Mouse (Mus musculus) cerebellum, adult 2 months (tissue): ENCODE measurements around the gene Cdk1. TPM values are rescaled to one million over a fixed set of nuclear protein-coding genes. Genes with fewer than 3 reads are reported as not detected.

Experiments used
- DNase-seq, 2 experiments: peaks; one replicate each; pipeline ENCODE4 v3.0.0; 2021
- H3K27ac ChIP-seq: fragments of 200-500 bp; 2 replicates; pipeline ENCODE4 v1.5.1; 2012; ENCODE audit warnings: low read length, control low read depth, inconsistent platforms; ENCODE audit not compliant: insufficient read depth
- H3K27me3 ChIP-seq: fragments of 200-500 bp; 2 replicates; pipeline ENCODE4 v1.6.1; 2012; ENCODE audit warnings: inconsistent platforms, mild to moderate bottlenecking, low read length, moderate library complexity; ENCODE audit not compliant: control insufficient read depth, insufficient read depth
- H3K4me1 ChIP-seq: fragments of 200-500 bp; 2 replicates; pipeline ENCODE4 v1.6.1; 2011; ENCODE audit warnings: low read length; ENCODE audit not compliant: control insufficient read depth, insufficient read depth
- H3K4me3 ChIP-seq: fragments of 200-500 bp; replicated peaks from 2 replicates; pipeline ENCODE3; 2011; ENCODE audit warnings: mild to moderate bottlenecking, low read depth, low read length, control low read depth; ENCODE audit not compliant: insufficient read depth
- CTCF ChIP-seq: fragments of 200-500 bp; IDR thresholded peaks from 2 replicates; pipeline ENCODE4 v1.5.1; 2011; ENCODE audit warnings: low read depth, mild to moderate bottlenecking, control low read depth, low read length, moderate library complexity, borderline replicate concordance; ENCODE audit not compliant: insufficient read depth
- POLR2A ChIP-seq: fragments of 200-500 bp; IDR thresholded peaks from 2 replicates; pipeline ENCODE4 v1.6.1; 2011; ENCODE audit warnings: low read length, control low read depth, borderline replicate concordance; ENCODE audit not compliant: insufficient read depth
- WGBS: fragments of 180-500 bp; shearing (Covaris S2); methylation state at CpG from one replicate; pipeline ENCODE4 v1.1.7; 2018; 5-methylcytosine and 5-hydroxymethylcytosine counted together
- polyA plus RNA-seq: library from polyadenylated mRNA; depleted of rRNA; stranded (reverse); fragments of >200 nt; gene quantifications from 2 replicates; pipeline ENCODE4 v1.2.3, GENCODE M21; 2012

The Cdk1 gene
- polyA plus RNA-seq, 1 experiment = 1.6 TPM

DNA sequence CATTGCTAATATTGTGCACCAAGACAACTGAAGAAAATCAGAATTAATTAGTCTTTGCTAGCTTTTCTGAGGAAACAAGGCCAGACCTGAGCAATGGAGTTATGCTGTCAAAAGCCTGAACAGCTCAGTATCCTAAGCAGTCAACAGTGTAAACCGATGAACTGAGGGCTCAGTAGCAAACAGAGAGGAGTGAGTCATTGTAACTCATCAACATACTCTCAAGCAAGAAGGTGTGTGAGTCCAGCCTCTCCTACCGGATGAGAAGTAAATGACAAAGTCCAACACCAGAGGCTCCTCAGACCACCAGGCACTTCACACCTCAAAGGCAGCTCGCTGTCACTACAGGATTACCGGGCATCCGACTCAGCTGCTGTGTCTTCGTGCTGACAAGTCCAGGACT lies 12.7 kb downstream of the Cdk1 start:
- Histone ChIP-seq H3K4me3 (no peak overlapping the region), H3K27ac (no peak overlapping the region), H3K27me3 (no peaks in the 10 kb centered on the region), H3K4me1 (no peaks in the 10 kb centered on the region)
- no peak for DNase-seq
- TF ChIP-seq CTCF = no peak
- TF ChIP-seq POLR2A = no peak
- WGBS = 93% methylated on average over 6 of the region's 6 CpGs

DNA sequence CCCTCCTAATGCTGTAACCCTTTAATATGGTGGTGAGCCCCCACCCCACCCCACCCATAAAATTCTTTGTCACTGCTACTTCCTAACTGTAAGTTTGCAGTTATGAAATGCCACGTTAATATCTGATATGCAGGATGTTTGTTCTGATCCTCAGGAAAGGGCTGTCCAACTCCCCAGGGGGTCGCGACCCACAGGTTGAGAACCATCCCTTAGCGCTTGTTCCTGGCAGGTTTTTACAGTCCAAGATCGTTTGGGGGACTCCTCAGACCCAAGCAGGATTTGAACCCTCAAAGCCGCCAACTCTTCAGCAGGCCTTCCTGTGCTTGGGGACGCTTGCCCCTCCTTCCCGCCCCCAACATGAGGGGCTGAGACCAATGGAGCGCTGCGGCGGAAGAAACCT lies 16.5 kb downstream of the Cdk1 start:
- Histone ChIP-seq H3K4me3 (no peak overlapping the region), H3K27ac (no peak overlapping the region), H3K4me1 (no peaks in the 10 kb centered on the region), H3K27me3 (no peaks in the 10 kb centered on the region)
- TF ChIP-seq POLR2A = no peak
- TF ChIP-seq CTCF = no peak
- WGBS = 90% methylated on average over 11 of the region's 11 CpGs
- no peak for DNase-seq

DNA sequence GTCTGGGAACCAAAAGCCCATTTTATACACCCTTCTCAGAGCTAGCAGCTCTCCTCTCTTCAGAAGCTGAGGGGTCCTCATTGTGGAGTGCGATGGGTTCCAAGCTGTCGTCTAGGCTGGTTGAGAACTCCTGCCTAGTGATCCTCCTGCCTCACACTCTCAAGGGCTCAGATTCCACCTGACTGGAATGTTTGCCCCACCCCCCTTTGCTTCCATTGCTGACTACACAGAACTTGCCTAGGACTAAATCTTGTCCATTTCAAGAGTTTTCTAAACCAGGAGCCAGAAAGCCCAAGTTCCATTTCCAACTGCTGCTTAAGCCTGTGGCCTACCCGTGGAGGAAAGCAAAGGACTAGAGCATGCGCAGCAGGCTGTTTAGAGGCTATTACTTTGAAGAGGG lies 17.1 kb downstream of the Cdk1 start:
- Histone ChIP-seq H3K27me3 (no peaks in the 10 kb centered on the region), H3K27ac (no peak overlapping the region), H3K4me3 (no peak overlapping the region), H3K4me1 (no peaks in the 10 kb centered on the region)
- TF ChIP-seq POLR2A = no peak
- no peak for TF ChIP-seq CTCF
- no peak for DNase-seq
- WGBS = 84% methylated on average over 4 of the region's 4 CpGs

DNA sequence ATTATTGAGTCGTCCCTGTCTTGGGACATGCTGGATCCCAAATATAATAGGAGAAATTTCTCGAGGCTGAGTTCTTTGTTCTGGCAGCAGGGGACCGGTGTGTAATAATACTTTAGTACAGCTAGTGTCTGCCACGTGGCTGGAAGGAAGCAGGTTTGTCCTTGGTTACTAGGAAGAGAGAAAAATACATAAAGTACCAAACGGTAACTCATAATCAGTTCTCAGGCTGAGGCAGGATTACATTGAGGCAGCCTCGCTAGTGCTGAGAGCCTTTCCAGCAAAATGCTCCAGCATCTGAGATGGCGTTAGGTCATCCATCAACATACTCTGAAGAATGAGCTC lies 17.6 kb downstream of the Cdk1 start:
- H3K27me3 ChIP-seq = no peaks in the 10 kb centered on the region
- no peak for DNase-seq
- H3K4me1 ChIP-seq = no peaks in the 10 kb centered on the region
- no peak overlapping the region for H3K27ac ChIP-seq
- TF ChIP-seq POLR2A (no peak), CTCF (no peak)
- WGBS = 43% methylated on average over 7 of the region's 7 CpGs
- no peak overlapping the region for H3K4me3 ChIP-seq

DNA sequence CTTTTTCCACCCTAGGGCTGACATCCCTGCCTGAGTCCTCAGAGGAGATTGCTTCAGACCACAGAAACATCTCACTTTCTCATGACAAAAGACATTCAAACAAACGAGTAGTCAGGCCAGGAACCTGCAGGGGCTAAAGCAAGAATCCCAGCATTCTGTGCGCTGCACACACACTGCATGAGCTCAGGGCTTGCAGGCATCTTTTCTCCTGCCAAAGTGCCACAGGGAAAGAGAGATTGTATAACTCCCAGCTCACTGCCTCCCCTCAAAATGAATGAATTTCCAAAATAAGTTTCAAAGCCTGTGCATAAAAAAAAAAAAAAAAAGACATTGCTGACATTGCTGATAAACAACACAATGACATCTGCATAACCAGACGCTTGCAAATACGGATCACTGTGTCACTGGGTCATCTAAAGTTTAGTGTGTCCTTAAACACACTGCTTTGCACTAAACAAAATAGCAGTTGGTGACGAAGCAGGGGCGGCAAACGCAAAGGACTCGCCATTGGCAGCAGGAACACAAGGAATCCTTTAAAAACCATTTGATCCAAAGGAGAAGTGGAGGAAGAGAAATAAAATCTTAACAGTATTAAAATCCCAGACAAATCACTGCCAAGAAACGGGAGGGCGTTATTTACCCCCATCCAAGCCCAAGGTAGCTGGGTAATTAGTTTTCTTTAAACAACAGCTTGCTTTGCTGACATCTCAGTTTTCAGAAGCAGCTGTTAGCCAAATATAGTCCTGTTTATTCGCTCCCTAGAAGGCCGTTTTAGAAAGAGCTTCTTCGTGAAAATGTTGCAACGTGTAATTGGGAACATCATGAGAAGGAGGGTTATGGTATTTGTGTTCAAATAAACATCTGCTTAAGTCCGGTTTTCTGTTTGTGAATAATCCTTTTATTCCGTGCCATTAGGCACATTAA lies 18.2 kb downstream of the Cdk1 start:
- TF ChIP-seq CTCF (no peak), POLR2A (no peak)
- Histone ChIP-seq H3K4me1 (no peaks in the 10 kb centered on the region), H3K27me3 (no peaks in the 10 kb centered on the region), H3K4me3 (no peak overlapping the region), H3K27ac (no peak overlapping the region)
- WGBS = 56% methylated on average over 16 of the region's 16 CpGs
- DNase-seq = no peak

DNA sequence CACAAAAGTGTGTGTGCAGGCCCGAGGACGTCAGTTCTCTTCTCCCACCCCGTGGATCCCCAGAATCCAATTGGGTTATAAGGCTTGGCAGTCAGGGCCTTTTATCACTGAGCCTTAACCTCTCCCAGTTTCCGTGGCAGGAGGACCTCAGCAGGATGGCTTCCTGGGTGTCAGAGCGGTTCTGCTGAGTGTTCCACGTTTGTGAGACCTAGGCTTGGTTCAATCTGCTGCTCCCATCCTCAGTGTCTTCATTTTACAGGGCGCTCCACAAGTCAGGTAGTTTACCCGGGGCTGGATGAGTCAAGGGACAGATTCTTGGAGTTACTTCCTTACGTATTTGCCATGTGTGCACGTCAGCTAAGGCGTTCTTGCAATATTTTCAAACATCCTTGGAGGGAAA lies 19.5 kb downstream of the Cdk1 start:
- H3K27ac ChIP-seq = no peak overlapping the region
- no peak overlapping the region for H3K4me3 ChIP-seq
- no peak for DNase-seq
- 88% methylated on average over 11 of the region's 11 CpGs for WGBS
- no peaks in the 10 kb centered on the region for H3K4me1 ChIP-seq
- no peaks in the 10 kb centered on the region for H3K27me3 ChIP-seq
- TF ChIP-seq CTCF (no peak), POLR2A (no peak)

DNA sequence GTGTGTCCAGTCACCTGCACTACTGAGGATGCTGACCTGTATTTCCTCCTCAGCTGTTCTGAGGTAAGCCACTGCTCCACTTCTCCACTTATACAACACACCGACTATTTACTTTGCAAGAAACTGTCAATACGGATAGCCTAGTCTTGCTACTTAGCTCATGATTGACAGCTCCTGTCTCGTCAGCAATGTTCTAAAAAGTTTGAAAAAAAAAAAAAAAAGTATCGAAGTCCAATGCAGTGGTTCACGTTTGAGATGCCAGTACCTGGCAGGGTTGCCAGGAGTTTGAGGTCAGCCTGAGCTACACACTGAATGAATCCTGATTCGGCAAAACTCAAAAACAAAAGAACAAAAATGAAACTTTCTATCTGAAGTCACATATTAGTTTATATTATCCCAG lies 21.5 kb downstream of the Cdk1 start:
- H3K27me3 ChIP-seq = no peaks in the 10 kb centered on the region
- no peak overlapping the region for H3K4me3 ChIP-seq
- WGBS = 82% methylated on average over 6 of the region's 6 CpGs
- no peak for DNase-seq
- no peak overlapping the region for H3K27ac ChIP-seq
- peaks cover 2% of the 10 kb centered on the region; the same call in 1 of the 2 replicates for H3K4me1 ChIP-seq
- TF ChIP-seq POLR2A (no peak), CTCF (no peak)

DNA sequence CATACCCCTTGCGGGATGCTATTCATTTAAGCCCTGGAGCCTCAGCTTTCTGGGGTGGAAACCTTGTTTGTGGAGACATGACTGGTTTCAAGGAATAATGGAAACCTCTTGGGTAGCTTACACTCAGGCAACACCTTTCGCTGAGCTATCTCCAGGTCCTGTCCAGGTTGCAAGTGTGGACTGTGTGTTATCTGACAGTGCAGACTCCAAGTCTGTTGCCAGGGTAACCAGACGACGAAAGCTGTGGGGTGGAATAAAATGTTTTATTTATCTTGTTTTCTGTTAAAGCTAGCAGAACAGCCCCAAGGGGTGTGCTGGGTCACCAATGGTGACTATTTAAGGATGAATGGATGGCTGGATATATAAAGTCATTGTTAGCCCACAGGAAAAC lies 24.1 kb downstream of the Cdk1 start:
- Histone ChIP-seq H3K27me3 (no peaks in the 10 kb centered on the region), H3K4me1 (peaks cover 3% of the 10 kb centered on the region; the same call in 1 of the 2 replicates), H3K27ac (no peak overlapping the region), H3K4me3 (no peak overlapping the region)
- no peak for TF ChIP-seq POLR2A
- no peak for TF ChIP-seq CTCF
- WGBS = 73% methylated on average over 4 of the region's 4 CpGs
- no peak for DNase-seq
